Mouse (Mus musculus) stomach, embryonic 14.5 days (tissue): ENCODE results near the gene Noxo1. TPM values are rescaled to one million over a fixed set of nuclear protein-coding genes. Genes with fewer than 3 reads are reported as not detected.

Experiments used
- ATAC-seq: fragments of 200-750 bp; cut with Nextera tagmentation; 2 replicates; pipeline ENCODE4 v1.8.0; 2017; ENCODE audit warnings: low read depth, moderate TSS enrichment; ENCODE audit not compliant: insufficient number of reproducible peaks, insufficient read depth, low FRiP score
- H3K27ac ChIP-seq: fragments of 300-500 bp; sonication (generic); 2 replicates; pipeline ENCODE4 v1.5.1; 2014; ENCODE audit warnings: mild to moderate bottlenecking, low read length, moderate library complexity, mixed read lengths
- H3K27me3 ChIP-seq: fragments of 300-500 bp; sonication (generic); 2 replicates; pipeline ENCODE4 v1.6.1; 2014; ENCODE audit warnings: low read length, control low read depth, mixed read lengths; ENCODE audit not compliant: control insufficient read depth, insufficient read depth
- H3K36me3 ChIP-seq: fragments of 300-500 bp; sonication (generic); 2 replicates; pipeline ENCODE4 v1.6.1; 2014; ENCODE audit warnings: mild to moderate bottlenecking, control low read depth, low read length, moderate library complexity, mixed read lengths; ENCODE audit not compliant: control insufficient read depth, insufficient read depth
- H3K4me1 ChIP-seq: fragments of 300-500 bp; sonication (generic); 2 replicates; pipeline ENCODE4 v1.6.1; 2014; ENCODE audit warnings: low read length, control low read depth, mixed read lengths; ENCODE audit not compliant: control insufficient read depth, insufficient read depth
- H3K4me2 ChIP-seq: fragments of 300-500 bp; sonication (generic); replicated peaks from 2 replicates; pipeline ENCODE4 v1.6.1; 2014; ENCODE audit warnings: low read depth, low read length, control low read depth
- H3K4me3 ChIP-seq: fragments of 300-500 bp; sonication (generic); 2 replicates; pipeline ENCODE4 v1.5.1; 2014; ENCODE audit warnings: low read depth, low read length, control low read depth
- H3K9ac ChIP-seq: fragments of 300-500 bp; sonication (generic); replicated peaks from 2 replicates; pipeline ENCODE4 v1.6.1; 2014; ENCODE audit warnings: low read depth, mild to moderate bottlenecking, control low read depth, low read length, moderate library complexity, mixed read lengths
- H3K9me3 ChIP-seq: fragments of 300-500 bp; sonication (generic); 2 replicates; pipeline ENCODE4 v1.6.1; 2016; ENCODE audit warnings: low read depth, low read length, control low read depth; ENCODE audit not compliant: control insufficient read depth
- WGBS: fragments of 180-500 bp; shearing (Covaris S2); extraction: QIAGEN DNeasy Blood & Tissue Kit; methylation state at CpG from one replicate; pipeline ENCODE4 v1.1.7; 2014; 5-methylcytosine and 5-hydroxymethylcytosine counted together
- polyA plus RNA-seq: library from polyadenylated mRNA; unstranded; fragments of >200 nt; fragmentation: Nextera tagmentation; extraction: Ambion mirVana; gene quantifications from 2 replicates; pipeline ENCODE4 v1.2.1, GENCODE M21; 2014

The Noxo1 gene
- polyA plus RNA-seq, 1 experiment from 2014 or later = 3.8 TPM

DNA sequence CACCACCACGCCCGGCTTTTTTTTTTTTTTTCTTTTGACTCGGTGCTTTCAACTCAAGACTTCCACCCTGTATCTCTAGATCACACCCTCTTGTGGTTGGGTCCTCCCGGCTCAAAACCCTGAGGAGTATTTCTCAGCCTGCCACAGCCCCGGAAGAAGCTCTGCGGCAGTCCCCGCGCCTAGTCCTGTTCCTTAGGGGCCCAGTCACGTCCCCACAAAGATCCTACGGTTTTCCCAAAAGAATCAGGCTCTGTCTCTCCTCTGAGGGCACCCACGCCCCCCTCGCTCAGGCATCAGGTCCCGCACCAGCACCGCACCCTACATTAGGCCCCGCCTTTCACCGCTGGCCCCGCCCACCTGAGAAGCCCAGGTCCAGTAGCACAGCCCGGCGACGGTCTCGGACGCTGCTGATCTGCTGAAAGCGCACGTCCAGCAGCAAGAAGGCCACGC, 8.9 kb upstream of the Noxo1 start:
- Histone ChIP-seq H3K9ac (no peak overlapping the region), H3K36me3 (peaks cover under 1% of the 10 kb centered on the region; the same call in 1 of the 2 replicates), H3K4me3 (peak overlapping the region; percentile 31), H3K4me1 (peaks cover 15% of the 10 kb centered on the region; the same call in 1 of the 2 replicates), H3K27ac (no peak overlapping the region), H3K9me3 (no peaks in the 10 kb centered on the region), H3K27me3 (peaks cover 32% of the 10 kb centered on the region), H3K4me2 (peak overlapping the region; percentile 51)
- 2% methylated on average over 25 of the region's 25 CpGs for WGBS
- 0 out of 2 replicates have a peak, but pooled peaks have one; percentile 54 for ATAC-seq

DNA sequence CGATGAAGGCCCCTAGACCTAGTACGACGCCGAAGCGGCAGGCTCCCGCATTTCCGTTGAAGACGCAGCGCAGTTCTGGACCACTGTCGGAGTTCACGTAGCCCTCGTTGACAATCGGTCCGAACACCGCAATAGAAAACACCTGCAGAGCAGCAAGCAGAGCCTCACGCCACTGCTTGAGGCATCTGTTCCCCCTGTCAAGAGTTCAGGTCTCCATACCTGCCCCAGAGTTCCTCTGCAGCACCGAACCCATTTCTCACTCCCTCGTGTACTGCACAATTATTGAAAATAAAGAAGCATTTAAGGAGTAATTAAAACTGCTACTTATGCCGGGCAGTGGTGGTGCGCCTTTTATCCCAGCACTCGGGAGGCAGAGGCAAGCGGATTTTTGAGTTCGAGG, 8.4 kb upstream of the Noxo1 start:
- H3K9me3 ChIP-seq = no peaks in the 10 kb centered on the region
- no peak overlapping the region for H3K27ac ChIP-seq
- peaks cover 15% of the 10 kb centered on the region; the same call in 1 of the 2 replicates for H3K4me1 ChIP-seq
- peak overlapping the region; percentile 31 for H3K4me3 ChIP-seq
- peak overlapping the region; percentile 51 for H3K4me2 ChIP-seq
- no peak overlapping the region for H3K9ac ChIP-seq
- WGBS = 21% methylated on average over 23 of the region's 23 CpGs
- no peak for ATAC-seq
- H3K27me3 ChIP-seq = peaks cover 32% of the 10 kb centered on the region
- peaks cover 3% of the 10 kb centered on the region; the same call in 1 of the 2 replicates for H3K36me3 ChIP-seq

- under 1% methylated on average over 51 of the region's 55 CpGs for WGBS
- H3K27ac ChIP-seq = no peak within 1 kb of the TSS
- H3K27me3 ChIP-seq = peaks cover 32% of the 10 kb centered on the region
- peak within 1 kb of the TSS; percentile 44 for H3K4me3 ChIP-seq
- no peaks in the 10 kb centered on the region for H3K9me3 ChIP-seq
- ATAC-seq = no peak
- 0 out of 2 replicates have a peak within 1 kb of the TSS, but pooled peaks have one; percentile 25 for H3K9ac ChIP-seq
- peaks cover 9% of the 10 kb centered on the region for H3K36me3 ChIP-seq
- H3K4me1 ChIP-seq = peaks cover 15% of the 10 kb centered on the region; the same call in 1 of the 2 replicates
- peak within 1 kb of the TSS; percentile 85 for H3K4me2 ChIP-seq
Observed at GRCm38 (mm10) chr17:24689251-24690081, 6.6 kb upstream of the Noxo1 start, which contains the start of gene Syngr3. Gene Syngr3 (minus strand): TSS chr17:24689955.

GRCm38 (mm10) chr17:24692385-24692784, 3.6 kb upstream of the Noxo1 start:
- Histone ChIP-seq H3K9me3 (no peaks in the 10 kb centered on the region), H3K36me3 (peaks cover 9% of the 10 kb centered on the region), H3K9ac (no peak overlapping the region), H3K4me3 (no peak overlapping the region), H3K4me1 (peaks cover 26% of the 10 kb centered on the region; the same call in 1 of the 2 replicates), H3K4me2 (no peak overlapping the region), H3K27ac (no peak overlapping the region), H3K27me3 (peaks cover 30% of the 10 kb centered on the region)
- ATAC-seq = no peak
- whole genome bisulfite sequencing = 90% methylated on average over 5 of the region's 5 CpGs

DNA sequence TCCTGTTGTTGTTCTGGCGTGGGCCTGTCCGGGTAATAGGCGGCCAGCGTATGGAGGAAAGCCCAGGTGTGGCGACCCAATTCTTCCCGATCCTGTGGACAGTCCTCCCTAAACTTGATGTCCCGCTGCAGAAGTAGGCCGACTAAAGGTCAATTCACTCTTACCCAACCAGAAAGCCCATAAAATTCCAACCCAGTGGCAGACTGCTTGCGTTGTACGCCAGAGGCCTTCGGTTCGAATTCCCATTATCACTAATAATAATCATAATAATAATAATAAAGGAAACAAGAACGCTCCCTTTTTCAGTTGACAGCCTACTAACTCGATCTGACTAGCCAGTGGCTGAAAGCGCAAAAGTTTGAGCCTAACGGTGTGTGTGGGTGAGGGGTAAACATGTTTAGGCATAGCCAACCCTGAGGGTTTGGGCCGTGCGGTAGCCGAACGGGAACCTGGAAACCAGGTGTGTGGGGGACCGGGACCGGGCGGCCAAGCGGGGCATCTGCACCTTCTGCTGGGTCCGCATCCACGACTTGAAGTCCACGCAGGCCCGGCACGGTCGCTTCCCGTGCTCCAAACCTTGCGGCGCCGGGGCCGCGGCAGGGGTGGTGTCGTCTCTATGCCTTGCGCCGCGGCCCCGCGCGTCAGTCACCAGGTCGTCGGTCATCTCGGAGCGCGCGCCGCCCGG, 566 bp upstream of the Noxo1 start:
- H3K36me3 ChIP-seq = peaks cover 20% of the 10 kb centered on the region
- H3K4me1 ChIP-seq = peaks cover 24% of the 10 kb centered on the region
- peak overlapping the region; percentile 84 for H3K27ac ChIP-seq
- peak overlapping the region; percentile 71 for H3K9ac ChIP-seq
- peaks cover 4% of the 10 kb centered on the region for H3K27me3 ChIP-seq
- peak overlapping the region; percentile 90 for H3K4me3 ChIP-seq
- peak overlapping the region; percentile 82 for H3K4me2 ChIP-seq
- ATAC-seq = no peak
- WGBS = 6% methylated on average over 51 of the region's 51 CpGs
- no peaks in the 10 kb centered on the region for H3K9me3 ChIP-seq

DNA sequence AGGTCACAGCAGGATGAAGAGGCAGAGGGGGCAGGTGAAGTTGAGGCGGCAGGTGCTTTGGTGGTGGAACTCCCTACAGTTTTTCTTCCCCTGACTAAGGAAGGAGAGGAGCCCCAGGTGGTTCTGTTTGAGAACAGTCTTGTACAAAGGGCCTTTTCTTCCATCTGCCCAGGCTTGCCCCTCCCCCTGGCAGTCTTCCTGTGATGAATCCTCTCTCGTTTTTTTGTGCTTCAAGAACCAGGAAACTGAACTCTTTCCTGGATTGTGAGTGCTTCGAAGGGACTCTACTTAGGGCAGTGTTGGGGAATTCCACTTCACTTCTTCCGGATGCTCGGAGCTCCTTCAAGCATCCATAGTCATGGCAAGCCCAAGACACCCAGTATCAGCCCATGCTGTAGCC, 2.0 kb downstream of the Noxo1 start:
- 25% methylated on average over 5 of the region's 5 CpGs for WGBS
- Histone ChIP-seq H3K4me3 (no peak overlapping the region), H3K9ac (no peak overlapping the region), H3K27me3 (no peaks in the 10 kb centered on the region), H3K4me1 (peaks cover 24% of the 10 kb centered on the region), H3K27ac (no peak overlapping the region), H3K36me3 (peaks cover 39% of the 10 kb centered on the region), H3K4me2 (no peak overlapping the region), H3K9me3 (no peaks in the 10 kb centered on the region)
- no peak for ATAC-seq

- Histone ChIP-seq H3K9ac (no peak overlapping the region), H3K4me2 (no peak overlapping the region), H3K4me3 (no peak overlapping the region), H3K27ac (no peak overlapping the region), H3K9me3 (no peaks in the 10 kb centered on the region), H3K36me3 (peaks cover 37% of the 10 kb centered on the region), H3K27me3 (no peaks in the 10 kb centered on the region), H3K4me1 (peaks cover 24% of the 10 kb centered on the region)
- 73% methylated on average over 9 of the region's 9 CpGs for WGBS
- ATAC-seq = no peak
Observed at GRCm38 (mm10) chr17:24698715-24699114, 2.7 kb downstream of the Noxo1 start.

DNA sequence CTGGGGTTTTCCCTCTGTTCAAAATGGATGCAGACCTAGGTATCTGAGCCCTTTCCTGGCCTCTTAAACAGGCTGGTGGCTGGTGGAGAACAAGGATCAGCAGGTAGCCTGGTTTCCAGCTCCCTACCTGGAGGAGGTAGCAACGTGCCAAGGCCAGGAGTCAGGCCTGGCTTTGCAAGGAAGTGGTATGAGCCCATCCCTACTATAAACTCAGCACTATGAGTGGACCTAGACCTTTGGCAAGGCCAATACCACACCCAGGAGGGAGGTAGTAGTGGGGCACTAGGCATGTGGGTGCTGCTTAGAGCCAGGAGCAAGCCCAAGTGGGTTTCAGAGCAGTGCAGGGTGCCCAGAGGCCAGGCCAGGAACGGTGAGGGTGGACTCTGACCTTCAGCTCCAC, 3.4 kb downstream of the Noxo1 start:
- H3K27ac ChIP-seq = no peak overlapping the region
- no peaks in the 10 kb centered on the region for H3K9me3 ChIP-seq
- no peak for ATAC-seq
- no peak overlapping the region for H3K9ac ChIP-seq
- H3K4me3 ChIP-seq = no peak overlapping the region
- no peak overlapping the region for H3K4me2 ChIP-seq
- 76% methylated on average over 2 of the region's 2 CpGs for WGBS
- peaks cover 43% of the 10 kb centered on the region for H3K36me3 ChIP-seq
- H3K4me1 ChIP-seq = peaks cover 24% of the 10 kb centered on the region
- H3K27me3 ChIP-seq = no peaks in the 10 kb centered on the region
